Mouse (Mus musculus): Measurements from ENCODE around the gene Rnpepl1.

Gene Rnpepl1

DNA sequence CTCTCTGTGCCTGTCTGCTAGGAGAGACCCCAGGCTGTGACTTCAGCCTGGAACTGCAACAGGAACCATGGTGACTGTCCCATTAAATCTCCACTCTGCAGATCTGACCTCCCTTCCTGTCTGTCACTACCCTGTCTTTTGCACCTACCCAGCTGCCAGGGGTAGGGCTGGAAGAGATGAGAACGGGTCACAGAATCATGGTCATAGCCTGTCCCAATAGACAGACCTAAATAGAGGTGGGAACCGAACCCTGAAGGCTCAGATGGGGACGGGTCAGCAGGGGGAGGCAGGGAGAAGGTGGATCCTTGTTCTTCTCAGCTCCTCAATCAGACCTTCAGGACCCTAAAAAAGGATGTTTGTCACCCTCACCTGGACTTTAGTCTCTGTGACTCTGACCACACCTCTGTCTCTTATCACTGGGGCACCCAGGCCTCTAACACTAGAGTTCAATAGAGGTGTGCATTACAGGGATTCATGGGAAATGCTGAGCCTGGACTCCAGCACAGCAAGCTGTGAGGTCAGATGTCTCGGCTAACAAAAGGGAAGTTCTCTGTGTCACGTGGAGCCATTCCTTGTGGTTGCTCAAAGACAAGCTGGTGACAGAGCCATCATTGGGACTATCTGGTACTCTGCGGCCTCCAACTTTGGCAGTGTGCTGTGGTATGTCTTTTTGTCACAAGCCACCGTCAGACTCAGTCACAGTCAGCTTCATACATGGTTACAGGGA lies 10.1 kb downstream of the Rnpepl1 start:
- TF ChIP-seq CTCF (conservative IDR thresholded peaks at IDR 0.05; ENCODE audit: low read length) (no peak), NANOG (IDR thresholded peaks at IDR 0.05; ENCODE audit: borderline replicate concordance, low read length) (no peak), POU5F1 (IDR thresholded peaks at IDR 0.05; ENCODE audit: borderline replicate concordance, low read length) (no peak)
- Histone ChIP-seq H3K9me3 (ENCODE audit: low read length) (no peaks in the 10 kb centered on the region), H3K4me3 (replicated peaks; ENCODE audit: low read length) (0 out of 2 replicates have a peak overlapping the region, but pooled peaks have one; percentile 74), H3K36me3 (ENCODE audit: insufficient read depth, low read length) (peaks cover 41% of the 10 kb centered on the region), H3K4me1 (replicated peaks; ENCODE audit: low read depth, low read length) (peaks cover 44% of the 10 kb centered on the region), H3K27me3 (ENCODE audit: insufficient read depth, low read length) (peaks cover 15% of the 10 kb centered on the region)

GRCm38 (mm10) chr1:92921496-92921895 lies 10.9 kb downstream of the Rnpepl1 start:
- Histone ChIP-seq H3K4me3 (replicated peaks; ENCODE audit: low read length) (no peak overlapping the region), H3K36me3 (ENCODE audit: insufficient read depth, low read length) (peaks cover 32% of the 10 kb centered on the region), H3K4me1 (replicated peaks; ENCODE audit: low read depth, low read length) (peaks cover 44% of the 10 kb centered on the region), H3K9me3 (ENCODE audit: low read length) (no peaks in the 10 kb centered on the region), H3K27me3 (ENCODE audit: insufficient read depth, low read length) (peaks cover 15% of the 10 kb centered on the region)
- TF ChIP-seq POU5F1 (IDR thresholded peaks at IDR 0.05; ENCODE audit: borderline replicate concordance, low read length) (no peak), NANOG (IDR thresholded peaks at IDR 0.05; ENCODE audit: borderline replicate concordance, low read length) (no peak), CTCF (conservative IDR thresholded peaks at IDR 0.05; ENCODE audit: low read length) (no peak)

DNA sequence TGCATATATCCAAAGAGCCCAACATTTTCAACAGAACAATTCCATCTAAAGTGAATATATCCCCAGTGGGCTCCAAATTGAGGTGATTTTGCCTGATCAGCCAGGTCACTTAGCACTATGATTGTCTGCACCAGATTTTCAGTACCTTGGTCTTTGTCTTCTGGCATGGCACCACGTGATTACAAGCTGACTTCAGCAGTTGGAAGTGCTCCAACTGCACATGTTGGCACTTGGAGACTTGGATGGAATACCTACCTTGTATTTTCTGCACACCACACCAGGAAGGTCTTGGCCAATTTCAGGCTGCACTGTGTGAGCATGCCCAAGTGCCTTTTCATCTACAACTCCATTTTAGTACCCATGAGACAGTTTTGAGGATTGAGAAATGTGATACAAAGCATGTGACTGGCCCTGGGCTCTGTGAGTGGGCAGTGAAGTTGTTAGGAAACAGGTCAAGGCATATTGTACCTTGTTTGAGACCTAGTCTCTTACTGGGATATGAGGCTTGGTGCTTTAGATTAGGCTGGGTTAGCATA lies 19.7 kb downstream of the Rnpepl1 start:
- peaks cover 38% of the 10 kb centered on the region for H3K27me3 ChIP-seq (ENCODE audit: insufficient read depth, low read length)
- no peaks in the 10 kb centered on the region for H3K9me3 ChIP-seq (ENCODE audit: low read length)
- H3K4me3 ChIP-seq (replicated peaks; ENCODE audit: low read length): no peak overlapping the region

GRCm38 (mm10) chr1:92933611-92934010 lies 23.0 kb downstream of the Rnpepl1 start:
- no peak for TF ChIP-seq NANOG (IDR thresholded peaks at IDR 0.05; ENCODE audit: borderline replicate concordance, low read length)
- Histone ChIP-seq H3K9me3 (ENCODE audit: low read length) (no peaks in the 10 kb centered on the region), H3K36me3 (ENCODE audit: insufficient read depth, low read length) (peaks cover 17% of the 10 kb centered on the region), H3K4me3 (replicated peaks; ENCODE audit: low read length) (peak overlapping the region; percentile 91), H3K27me3 (ENCODE audit: insufficient read depth, low read length) (peaks cover 42% of the 10 kb centered on the region), H3K4me1 (replicated peaks; ENCODE audit: low read depth, low read length) (peaks cover 27% of the 10 kb centered on the region)

More for the DNA sequence above, 19.7 kb downstream of the Rnpepl1 start:
- TF ChIP-seq NANOG (IDR thresholded peaks at IDR 0.05; ENCODE audit: borderline replicate concordance, low read length) (no peak), POU5F1 (IDR thresholded peaks at IDR 0.05; ENCODE audit: borderline replicate concordance, low read length) (no peak), CTCF (conservative IDR thresholded peaks at IDR 0.05; ENCODE audit: low read length) (no peak)
- Histone ChIP-seq H3K36me3 (ENCODE audit: insufficient read depth, low read length) (no peaks in the 10 kb centered on the region), H3K4me1 (replicated peaks; ENCODE audit: low read depth, low read length) (peaks cover 15% of the 10 kb centered on the region)

GRCm38 (mm10) chr1:92934182-92934827 lies 23.7 kb downstream of the Rnpepl1 start, which contains the start of gene Capn10:
TSS of gene Capn10 (plus strand) at chr1:92934376.
- Histone ChIP-seq H3K4me1 (replicated peaks; ENCODE audit: low read depth, low read length) (peaks cover 27% of the 10 kb centered on the region), H3K27me3 (ENCODE audit: insufficient read depth, low read length) (peaks cover 35% of the 10 kb centered on the region), H3K4me3 (replicated peaks; ENCODE audit: low read length) (peak within 1 kb of the TSS; percentile 91), H3K9me3 (ENCODE audit: low read length) (no peaks in the 10 kb centered on the region), H3K36me3 (ENCODE audit: insufficient read depth, low read length) (peaks cover 24% of the 10 kb centered on the region)
- no peak for TF ChIP-seq CTCF (conservative IDR thresholded peaks at IDR 0.05; ENCODE audit: low read length)
- no peak for TF ChIP-seq POU5F1 (IDR thresholded peaks at IDR 0.05; ENCODE audit: borderline replicate concordance, low read length)
- TF ChIP-seq NANOG (IDR thresholded peaks at IDR 0.05; ENCODE audit: borderline replicate concordance, low read length): no peak

GRCm38 (mm10) chr1:92935054-92935962 lies 24.7 kb downstream of the Rnpepl1 start:
- Histone ChIP-seq H3K4me1 (replicated peaks; ENCODE audit: low read depth, low read length) (peaks cover 27% of the 10 kb centered on the region), H3K36me3 (ENCODE audit: insufficient read depth, low read length) (peaks cover 34% of the 10 kb centered on the region), H3K9me3 (ENCODE audit: low read length) (no peaks in the 10 kb centered on the region), H3K4me3 (replicated peaks; ENCODE audit: low read length) (peak overlapping the region; percentile 91), H3K27me3 (ENCODE audit: insufficient read depth, low read length) (peaks cover 30% of the 10 kb centered on the region)
- no peak for TF ChIP-seq POU5F1 (IDR thresholded peaks at IDR 0.05; ENCODE audit: borderline replicate concordance, low read length)
- TF ChIP-seq CTCF (conservative IDR thresholded peaks at IDR 0.05; ENCODE audit: low read length): no peak
- no peak for TF ChIP-seq NANOG (IDR thresholded peaks at IDR 0.05; ENCODE audit: borderline replicate concordance, low read length)

DNA sequence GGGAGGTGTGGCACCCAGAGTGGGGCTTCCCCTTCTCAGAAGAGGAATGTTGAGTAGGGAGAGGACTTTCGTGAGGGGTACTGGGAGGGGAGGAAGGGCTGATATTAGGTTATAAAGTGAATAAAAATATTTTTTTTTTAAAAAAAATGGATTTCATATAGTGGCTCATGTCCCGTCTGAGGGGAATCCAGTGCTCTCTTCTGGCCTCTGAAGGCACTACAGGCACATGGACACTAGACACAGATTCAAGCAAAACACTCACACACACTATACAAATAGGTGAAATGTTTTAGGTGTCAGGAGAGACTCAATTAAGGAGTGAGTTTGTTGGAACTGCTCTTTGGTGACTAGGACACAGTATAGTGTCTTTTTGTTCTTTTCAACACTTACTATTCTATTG lies 25.4 kb downstream of the Rnpepl1 start:
- Histone ChIP-seq H3K4me3 (replicated peaks; ENCODE audit: low read length) (no peak overlapping the region), H3K36me3 (ENCODE audit: insufficient read depth, low read length) (peaks cover 39% of the 10 kb centered on the region), H3K4me1 (replicated peaks; ENCODE audit: low read depth, low read length) (peaks cover 27% of the 10 kb centered on the region), H3K9me3 (ENCODE audit: low read length) (no peaks in the 10 kb centered on the region), H3K27me3 (ENCODE audit: insufficient read depth, low read length) (peaks cover 30% of the 10 kb centered on the region)
- TF ChIP-seq POU5F1 (IDR thresholded peaks at IDR 0.05; ENCODE audit: borderline replicate concordance, low read length): no peak
- TF ChIP-seq NANOG (IDR thresholded peaks at IDR 0.05; ENCODE audit: borderline replicate concordance, low read length): no peak
- TF ChIP-seq CTCF (conservative IDR thresholded peaks at IDR 0.05; ENCODE audit: low read length): no peak

GRCm38 (mm10) chr1:92936467-92936866 lies 25.9 kb downstream of the Rnpepl1 start:
- H3K36me3 ChIP-seq (ENCODE audit: insufficient read depth, low read length): peaks cover 43% of the 10 kb centered on the region
- TF ChIP-seq CTCF (conservative IDR thresholded peaks at IDR 0.05; ENCODE audit: low read length) (no peak), NANOG (IDR thresholded peaks at IDR 0.05; ENCODE audit: borderline replicate concordance, low read length) (no peak), POU5F1 (IDR thresholded peaks at IDR 0.05; ENCODE audit: borderline replicate concordance, low read length) (no peak)
- H3K4me3 ChIP-seq (replicated peaks; ENCODE audit: low read length): no peak overlapping the region
- H3K27me3 ChIP-seq (ENCODE audit: insufficient read depth, low read length): peaks cover 30% of the 10 kb centered on the region
- H3K9me3 ChIP-seq (ENCODE audit: low read length): no peaks in the 10 kb centered on the region
- H3K4me1 ChIP-seq (replicated peaks; ENCODE audit: low read depth, low read length): peaks cover 27% of the 10 kb centered on the region
